Mouse (Mus musculus): Measurements from ENCODE around the gene AU022252.

DNA sequence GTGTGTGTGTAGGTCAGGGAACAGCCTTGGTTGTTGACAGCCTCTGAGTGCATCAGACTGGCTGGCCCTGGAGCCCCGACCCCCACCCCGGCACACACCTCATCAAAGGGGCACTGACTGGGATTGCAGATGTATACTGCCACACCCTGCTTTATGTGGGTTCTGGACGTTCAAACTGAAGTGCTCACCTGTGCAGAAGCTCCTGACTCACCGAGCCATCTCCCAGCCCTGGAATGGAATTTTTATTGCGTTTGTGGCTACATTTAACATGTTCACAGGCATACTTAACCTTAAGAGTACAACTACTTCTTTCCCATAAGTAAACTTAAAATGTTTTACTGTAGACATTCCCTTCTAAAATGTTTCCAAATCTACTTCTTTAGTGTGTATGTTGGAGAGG, 74.6 kb downstream of the AU022252 start:
- TF ChIP-seq CTCF (IDR thresholded peaks at IDR 0.05; ENCODE audit: control insufficient read depth, insufficient read depth, low read length) (no peak), POLR2A (IDR thresholded peaks at IDR 0.05; ENCODE audit: borderline replicate concordance, control insufficient read depth, low read depth, low read length) (no peak)
